Mouse (Mus musculus): Measurements from ENCODE around the gene Gm17581.

The Gm17581 gene

GRCm38 (mm10) chr2:155691336-155691722, 44.3 kb downstream of the Gm17581 start:
- no peak for DNase-seq (ENCODE audit: low spot score)

- DNase-seq (ENCODE audit: low spot score): no peak
These were observed 46.5 kb downstream of the Gm17581 start for GRCm38 (mm10) chr2:155689211-155689610.

- no peak for DNase-seq (ENCODE audit: low spot score)
These were observed 47.9 kb downstream of the Gm17581 start for GRCm38 (mm10) chr2:155687746-155688145.

GRCm38 (mm10) chr2:155686572-155686971, 49.1 kb downstream of the Gm17581 start:
- DNase-seq (ENCODE audit: low spot score): no peak

Data from ovary, adult 18-20 months (tissue).